Mouse (Mus musculus) macrophage (primary cell): ENCODE measurements around the gene Ctnnbip1. TPM values are rescaled to one million over a fixed set of nuclear protein-coding genes. Genes with fewer than 3 reads are reported as not detected.
A peak's percentile ranks its signal among the peaks of the same experiment; 100 is the strongest.

Experiments
- H3K27ac ChIP-seq: fragments of 350-480 bp; formaldehyde crosslinking; 2 replicates; pipeline ENCODE4 v1.9.0; 2021
- H3K36me3 ChIP-seq: fragments of 350-480 bp; formaldehyde crosslinking; 2 replicates; pipeline ENCODE4 v1.9.0; 2021; ENCODE audit errors: inconsistent target
- H3K4me3 ChIP-seq: fragments of 350-480 bp; formaldehyde crosslinking; 2 replicates; pipeline ENCODE4 v1.9.0; 2021; ENCODE audit errors: inconsistent target
- H3K79me2 ChIP-seq: fragments of 350-480 bp; formaldehyde crosslinking; 2 replicates; pipeline ENCODE4 v1.9.0; 2021; ENCODE audit errors: inconsistent target
- WGBS: methylation state at CpG from one replicate; pipeline ENCODE4 v1.1.7; 2026; ENCODE audit warnings: inconsistent platforms; ENCODE audit not compliant: missing documents; 5-methylcytosine and 5-hydroxymethylcytosine counted together
- polyA plus RNA-seq: library from polyadenylated mRNA; stranded (reverse); fragments of 250-400 nt; gene quantifications from 3 replicates; pipeline ENCODE4 v1.2.4, GENCODE M21; 2018; ENCODE audit warnings: inconsistent platforms
- total RNA-seq, 78 experiments: library from RNA; depleted of rRNA; stranded (reverse); fragments of 250-400 nt; gene quantifications; 1 replicate in 9 of 78; 2 replicates in 24 of 78; 3 replicates in 43 of 78; 4 replicates in 2 of 78; pipeline ENCODE4 v1.2.4; 2018; ENCODE audit warnings: inconsistent platforms in 56 of 78

Ctnnbip1 gene
- 1 to 10 TPM in 22 of 26 experiments, under 1 TPM in 4; 0.41 to 5.9 (median 2.3) TPM for total RNA-seq (2018; cell fraction: chromatin; rRNA removed)
- total RNA-seq (2018; cell fraction: cytosol; rRNA removed): 1 to 10 TPM; 5.4 to 9.4 (median 7.0) TPM
- 10 to 100 TPM in 1 of 26 experiments, 1 to 10 TPM in 25; 1.8 to 11.8 (median 4.0) TPM for total RNA-seq (2018; cell fraction: nucleus; rRNA removed)
- polyA plus RNA-seq: 5.3 to 13.7 TPM (median 7.0 TPM) in 3 replicates

DNA sequence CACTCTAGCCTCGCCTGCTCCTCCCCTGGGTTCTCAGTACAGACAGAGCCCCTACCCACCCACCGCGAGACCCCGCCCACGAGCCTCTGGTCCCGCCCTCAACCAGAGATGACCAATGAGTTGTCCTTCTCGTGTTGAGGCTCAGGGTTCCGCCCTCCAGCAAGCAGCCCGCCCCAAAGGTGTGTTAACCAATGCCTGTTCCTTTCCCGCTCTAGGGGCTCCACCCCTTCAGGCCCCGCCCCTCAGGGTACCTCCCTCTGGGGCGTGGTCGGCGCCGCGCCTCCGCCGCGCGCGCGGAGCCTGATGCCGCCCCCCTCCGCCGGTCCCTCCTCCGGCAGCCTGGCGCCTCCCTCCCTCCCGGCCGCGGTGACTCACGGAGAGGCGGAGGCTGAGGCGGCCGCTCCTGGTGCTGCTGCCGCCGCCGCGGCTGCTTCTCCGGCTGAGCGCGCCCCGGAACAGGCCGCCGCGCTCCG, at the start of gene Ctnnbip1:
Ctnnbip1 (plus strand) TSS at position 369 of the 473 bp plus-strand sequence.
- 1% methylated on average over 41 of the region's 46 CpGs for WGBS
- Histone ChIP-seq H3K36me3 (no peaks in the 10 kb centered on the region), H3K79me2 (no peaks in the 10 kb centered on the region; the same call in 1 of the 2 replicates), H3K27ac (no peak within 1 kb of the TSS), H3K4me3 (peak within 1 kb of the TSS; percentile 36)

DNA sequence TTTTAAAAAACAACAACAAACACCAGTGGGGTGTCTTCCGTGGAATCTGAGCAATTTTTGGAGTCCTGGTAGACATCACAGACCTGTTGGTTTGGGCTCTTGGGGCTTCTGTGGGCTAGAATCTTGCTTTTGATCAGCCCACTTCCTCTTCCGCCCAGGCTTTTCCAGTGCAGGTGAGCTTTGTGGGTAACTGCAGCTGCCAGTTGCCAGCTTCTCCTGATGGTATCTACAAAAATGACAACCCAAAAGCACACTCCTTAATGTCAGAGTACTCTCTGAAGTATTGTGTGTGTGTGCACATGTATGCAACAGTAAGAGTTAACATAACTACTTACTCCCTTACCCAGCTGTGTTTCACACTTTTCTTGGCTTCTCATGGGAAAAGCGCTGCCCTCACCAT, 48.5 kb upstream of the Ctnnbip1 start:
- Histone ChIP-seq H3K79me2 (no peaks in the 10 kb centered on the region), H3K27ac (no peak overlapping the region), H3K36me3 (peaks cover 11% of the 10 kb centered on the region; the same call in 1 of the 2 replicates), H3K4me3 (no peak overlapping the region)
- 67% methylated on average over 3 of the region's 3 CpGs for WGBS

- 81% methylated on average over 7 of the region's 7 CpGs for WGBS
- no peak overlapping the region for H3K27ac ChIP-seq
These were observed 42.9 kb upstream of the Ctnnbip1 start for GRCm38 (mm10) chr4:149475096-149475495.

GRCm38 (mm10) chr4:149477078-149477477, 41.0 kb upstream of the Ctnnbip1 start, which contains the start of gene Tmem274:
Tmem274 (plus strand) TSS chr4:149477378.
- Histone ChIP-seq H3K79me2 (no peaks in the 10 kb centered on the region), H3K4me3 (no peak within 1 kb of the TSS)
- 95% methylated on average over 11 of the region's 11 CpGs for WGBS

More at GRCm38 (mm10) chr4:149475096-149475495, 42.9 kb upstream of the Ctnnbip1 start:
- Histone ChIP-seq H3K79me2 (no peaks in the 10 kb centered on the region), H3K4me3 (no peak overlapping the region), H3K36me3 (peaks cover 6% of the 10 kb centered on the region; the same call in 1 of the 2 replicates)

DNA sequence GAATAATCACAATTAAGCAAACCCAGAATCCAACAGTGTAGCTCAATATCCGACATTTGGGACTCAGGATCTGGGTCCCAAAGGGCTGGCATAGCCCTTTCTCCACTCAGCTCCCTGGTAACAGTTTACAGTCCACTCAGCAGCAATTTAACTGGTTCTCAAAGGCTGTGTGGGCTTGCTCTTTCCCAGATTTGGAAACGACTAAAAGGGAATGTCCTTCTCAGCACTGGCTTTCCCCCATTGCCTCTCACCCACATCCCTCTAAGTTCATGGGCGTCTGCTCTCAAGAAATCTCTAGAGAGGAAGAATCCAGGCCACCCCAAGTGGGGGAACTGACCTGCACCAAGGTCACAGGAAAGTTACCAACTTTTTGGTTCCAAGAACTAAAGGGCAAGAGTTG, 33.5 kb upstream of the Ctnnbip1 start:
- Histone ChIP-seq H3K36me3 (peaks cover 10% of the 10 kb centered on the region; the same call in 1 of the 2 replicates), H3K27ac (peak overlapping the region; percentile 48), H3K79me2 (peaks cover 31% of the 10 kb centered on the region; the same call in 1 of the 2 replicates), H3K4me3 (peak overlapping the region; percentile 89)
- WGBS: 66% methylated on average over 3 of the region's 3 CpGs

More at GRCm38 (mm10) chr4:149477078-149477477, 41.0 kb upstream of the Ctnnbip1 start, which contains the start of gene Tmem274:
- Histone ChIP-seq H3K27ac (no peak within 1 kb of the TSS), H3K36me3 (peaks cover 6% of the 10 kb centered on the region; the same call in 1 of the 2 replicates)

DNA sequence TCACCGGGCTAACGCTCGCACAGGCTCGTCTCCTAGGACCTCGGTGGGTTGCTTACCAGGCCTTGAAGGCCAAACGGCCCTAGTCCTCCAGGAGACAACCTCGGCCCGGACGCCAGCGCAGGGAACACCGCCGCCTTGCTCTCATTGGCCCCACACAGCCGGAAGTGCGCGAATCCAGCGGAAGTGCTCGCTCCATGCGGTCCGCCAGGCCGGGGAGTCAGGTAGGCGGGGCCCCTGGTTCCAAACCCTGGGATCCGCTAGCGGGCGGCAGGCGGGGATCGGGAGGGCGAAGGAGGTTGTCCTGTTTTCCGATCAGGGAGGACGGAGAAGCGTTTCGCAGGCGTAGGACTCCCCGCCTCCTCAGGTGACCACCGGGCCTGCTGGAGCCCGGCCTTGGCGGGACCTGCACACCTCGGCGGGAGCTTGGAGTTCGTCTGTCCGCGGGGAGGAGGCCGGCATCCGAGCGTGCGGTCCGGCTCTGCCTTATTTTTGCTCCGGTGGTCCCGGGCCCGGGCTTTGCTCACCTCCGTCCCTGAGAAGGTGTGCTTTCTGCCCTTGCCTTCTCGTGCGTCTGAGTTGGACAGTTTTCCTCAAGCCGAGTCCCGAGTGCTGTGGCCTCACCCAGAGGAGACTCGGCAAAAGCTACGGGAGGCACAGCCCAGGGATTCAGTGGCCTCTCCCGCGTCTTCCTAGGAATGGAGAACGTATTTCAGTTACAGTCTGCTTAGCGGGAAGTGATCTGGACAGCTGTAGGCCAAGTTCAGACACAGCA, 32.8 kb upstream of the Ctnnbip1 start, which contains the start of the genes Nmnat1 and Lzic:
Nmnat1 (minus strand) TSS at position 150 of the 772 bp plus-strand sequence.
Lzic (plus strand) TSS at position 177 of the 772 bp plus-strand sequence.
- Histone ChIP-seq H3K79me2 (peaks cover 31% of the 10 kb centered on the region; the same call in 1 of the 2 replicates), H3K36me3 (peaks cover 15% of the 10 kb centered on the region; the same call in 1 of the 2 replicates), H3K4me3 (peak within 1 kb of the TSS; percentile 89), H3K27ac (peak within 1 kb of the TSS; percentile 48)
- WGBS: 2% methylated on average over 60 of the region's 60 CpGs

- Histone ChIP-seq H3K36me3 (peaks cover 15% of the 10 kb centered on the region; the same call in 1 of the 2 replicates), H3K27ac (peak overlapping the region; percentile 25; the same call in 1 of the 2 replicates), H3K4me3 (peak overlapping the region; percentile 89), H3K79me2 (peaks cover 31% of the 10 kb centered on the region; the same call in 1 of the 2 replicates)
- WGBS: under 1% methylated on average over 10 of the region's 10 CpGs
These were observed 32.2 kb upstream of the Ctnnbip1 start for GRCm38 (mm10) chr4:149485825-149486206.

DNA sequence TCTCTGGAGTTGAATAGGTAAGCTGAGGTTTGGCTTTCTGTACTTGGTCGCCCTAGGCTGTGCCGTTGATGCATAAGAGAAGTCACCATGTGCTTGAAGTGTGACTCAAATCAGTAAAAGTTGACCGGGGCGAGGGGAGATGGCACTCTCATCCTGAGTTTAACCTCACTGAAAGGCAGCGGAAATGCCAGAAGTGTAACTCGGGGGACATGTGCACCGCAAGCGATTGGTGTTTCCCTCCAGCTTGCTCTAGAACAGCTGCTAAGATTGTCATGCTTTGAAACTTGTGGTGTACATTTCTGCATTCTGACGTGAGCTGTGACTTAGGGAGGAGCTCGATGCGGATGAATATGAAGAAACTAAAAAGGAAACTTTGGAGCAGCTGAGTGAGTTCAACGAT, 30.3 kb upstream of the Ctnnbip1 start:
- 88% methylated on average over 12 of the region's 12 CpGs for WGBS
- Histone ChIP-seq H3K36me3 (peaks cover 20% of the 10 kb centered on the region; the same call in 1 of the 2 replicates), H3K27ac (no peak overlapping the region), H3K4me3 (no peak overlapping the region), H3K79me2 (peaks cover 25% of the 10 kb centered on the region; the same call in 1 of the 2 replicates)

DNA sequence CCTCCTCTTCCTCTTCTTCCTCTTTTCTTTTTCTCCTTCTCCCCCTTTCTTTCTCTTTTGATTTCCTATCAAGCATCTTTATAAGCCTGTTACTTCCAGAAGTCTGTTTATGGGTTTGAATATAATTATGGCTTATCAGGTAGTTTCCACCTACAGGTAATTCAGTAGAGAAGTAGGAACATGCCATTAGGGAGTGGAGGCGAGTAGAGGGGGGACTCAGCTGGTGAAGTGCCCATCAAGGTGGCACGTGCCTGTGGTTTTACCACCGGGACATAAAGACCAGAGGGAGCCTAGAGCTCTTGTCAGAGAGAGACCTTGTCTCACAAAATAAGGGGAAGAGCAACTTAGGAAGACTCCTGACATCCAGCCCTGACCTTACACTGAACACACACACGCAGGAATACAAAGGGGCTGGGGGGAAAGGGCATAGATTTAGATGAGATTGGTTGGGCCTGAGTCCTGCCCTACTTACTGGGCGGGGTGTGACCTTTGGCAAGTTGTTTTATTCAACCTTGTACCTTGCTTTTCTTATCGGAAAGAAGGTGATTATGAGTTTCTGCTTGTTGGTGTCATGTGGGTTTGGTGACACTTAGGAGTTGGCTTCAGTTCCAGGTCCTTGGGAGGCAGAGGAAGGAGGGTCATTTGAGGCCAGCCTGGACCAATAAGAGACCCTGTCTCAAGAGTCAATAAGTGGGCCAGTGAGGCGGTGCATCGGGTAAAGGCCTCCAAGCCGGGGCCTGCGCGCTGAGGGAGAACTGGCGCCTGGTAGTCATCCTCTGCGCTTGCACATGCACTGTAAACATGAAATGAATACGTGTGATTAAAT, 28.4 kb upstream of the Ctnnbip1 start:
- WGBS: 96% methylated on average over 14 of the region's 14 CpGs
- Histone ChIP-seq H3K79me2 (peaks cover 9% of the 10 kb centered on the region; the same call in 1 of the 2 replicates), H3K4me3 (no peak overlapping the region), H3K36me3 (peaks cover 34% of the 10 kb centered on the region; the same call in 1 of the 2 replicates), H3K27ac (no peak overlapping the region)

- H3K36me3 ChIP-seq: peaks cover 39% of the 10 kb centered on the region; the same call in 1 of the 2 replicates
These were observed 26.9 kb upstream of the Ctnnbip1 start for GRCm38 (mm10) chr4:149491151-149491550.

GRCm38 (mm10) chr4:149496612-149497011, 21.4 kb upstream of the Ctnnbip1 start:
- H3K79me2 ChIP-seq: no peaks in the 10 kb centered on the region
- H3K36me3 ChIP-seq: peaks cover 37% of the 10 kb centered on the region; the same call in 1 of the 2 replicates
- WGBS: 9% methylated on average over 1 of the region's 2 CpGs
- H3K27ac ChIP-seq: no peak overlapping the region
- no peak overlapping the region for H3K4me3 ChIP-seq

More at GRCm38 (mm10) chr4:149491151-149491550, 26.9 kb upstream of the Ctnnbip1 start:
- Histone ChIP-seq H3K4me3 (no peak overlapping the region), H3K79me2 (0 out of 2 replicates have a peak, but pooled peaks cover 6% of the 10 kb centered on the region), H3K27ac (no peak overlapping the region)
- WGBS: 96% methylated on average over 3 of the region's 3 CpGs

GRCm38 (mm10) chr4:149498901-149499300, 19.1 kb upstream of the Ctnnbip1 start:
- Histone ChIP-seq H3K4me3 (no peak overlapping the region), H3K79me2 (no peaks in the 10 kb centered on the region), H3K27ac (no peak overlapping the region), H3K36me3 (peaks cover 27% of the 10 kb centered on the region; the same call in 1 of the 2 replicates)
- 82% methylated on average over 8 of the region's 8 CpGs for WGBS

GRCm38 (mm10) chr4:149499790-149500189, 18.2 kb upstream of the Ctnnbip1 start:
- 26% methylated on average over 5 of the region's 5 CpGs for WGBS
- no peak overlapping the region for H3K4me3 ChIP-seq
- peaks cover 23% of the 10 kb centered on the region; the same call in 1 of the 2 replicates for H3K36me3 ChIP-seq

More at GRCm38 (mm10) chr4:149499790-149500189, 18.2 kb upstream of the Ctnnbip1 start:
- H3K79me2 ChIP-seq: no peaks in the 10 kb centered on the region
- no peak overlapping the region for H3K27ac ChIP-seq
